Mouse (Mus musculus): Measurements from ENCODE around the gene Csnk1d. TPM values are rescaled to one million over a fixed set of nuclear protein-coding genes. Genes with fewer than 3 reads are reported as not detected.

The Csnk1d gene
- total and polyA plus RNA-seq, 3 experiments = 77.8 to 136 (median 96.8) TPM

GRCm38 (mm10) chr11:121015472-121015871 is 24.3 kb upstream of the Csnk1d start:
- peaks cover 0 to 6% of the 10 kb centered on the region in 2 experiments; a peak in 2 of 4 replicates for H3K4me1 ChIP-seq (ENCODE audit: control insufficient read depth in 1 of 2, insufficient read depth in 2 of 2)
- H3K4me2 ChIP-seq (ENCODE audit: insufficient read depth, low read depth, poor library complexity, severe bottlenecking) = no peak overlapping the region
- no peaks in the 10 kb centered on the region for H3K9me3 ChIP-seq (replicated peaks; ENCODE audit: low read length)
- in situ Hi-C loops (cut with MboI; ENCODE audit: low pct_ligation_motif_present, low pct_unique_long_range_greater_than_20kb, low sequenced_read_pairs) (loop anchor here (5.0 kb wide), 1 partner anchor 37 kb away; no protein-coding TSS in a partner anchor), dilution Hi-C loops (cut with MboI; ENCODE audit: extremely low pct_ligation_motif_present, extremely low pct_unique_long_range_greater_than_20kb, low sequenced_read_pairs) (no loop called here)
- no peak for DNase-seq (ENCODE audit: extremely low read depth)
- no peak overlapping the region for H3K27ac ChIP-seq (ENCODE audit: insufficient read depth, low read depth)
- H3K27me3 ChIP-seq (replicated peaks) = peaks cover 16% of the 10 kb centered on the region
- H3K79me2 ChIP-seq (replicated peaks; ENCODE audit: control insufficient read depth, extremely low read depth, insufficient read depth, poor library complexity, severe bottlenecking) = no peaks in the 10 kb centered on the region
- H3K9ac ChIP-seq (ENCODE audit: insufficient read depth, low read depth) = no peak overlapping the region
- no peak for TF ChIP-seq MXI1 (IDR thresholded peaks at IDR 0.05; ENCODE audit: low read depth, low read length)
- TF ChIP-seq ETS1 (conservative IDR thresholded peaks at IDR 0.05; ENCODE audit: low read depth, low read length) = no peak
- no peak for TF ChIP-seq ZKSCAN1 (IDR thresholded peaks at IDR 0.05; ENCODE audit: borderline replicate concordance, low read depth, low read length)
- TF ChIP-seq POLR2AphosphoS2 (IDR thresholded peaks at IDR 0.05; ENCODE audit: low read depth, low read length) = no peak
- no peak for TF ChIP-seq IRF4 (IDR thresholded peaks at IDR 0.05; ENCODE audit: low read depth, low read length)
- no peak for TF ChIP-seq MAFK (IDR thresholded peaks at IDR 0.05; ENCODE audit: insufficient replicate concordance, low read length)
- no peak for TF ChIP-seq USF2 (conservative IDR thresholded peaks at IDR 0.05; ENCODE audit: low read depth, low read length)
- no peak for TF ChIP-seq POLR2A (IDR thresholded peaks at IDR 0.05; ENCODE audit: low read depth, low read length)
- TF ChIP-seq KAT2A (IDR thresholded peaks at IDR 0.05; ENCODE audit: insufficient replicate concordance, low read length) = no peak
- TF ChIP-seq JUND (conservative IDR thresholded peaks at IDR 0.05; ENCODE audit: low read depth, low read length) = no peak
- H3K4me3 ChIP-seq (replicated peaks in 1 of 3; ENCODE audit: low read depth in 2 of 3, low read length in 2 of 3, poor library complexity in 1 of 3) = no peak overlapping the region
- H3K36me3 ChIP-seq (replicated peaks in 1 of 2; ENCODE audit: control insufficient read depth in 1 of 2, insufficient read depth in 1 of 2, low read length in 1 of 2) = no peaks in the 10 kb centered on the region

- Histone ChIP-seq H3K27ac (ENCODE audit: insufficient read depth, low read depth) (no peak overlapping the region), H3K27me3 (replicated peaks) (peaks cover 16% of the 10 kb centered on the region), H3K36me3 (replicated peaks in 1 of 2; ENCODE audit: control insufficient read depth in 1 of 2, insufficient read depth in 1 of 2, low read length in 1 of 2) (no peaks in the 10 kb centered on the region), H3K4me3 (replicated peaks in 1 of 3; ENCODE audit: low read depth in 2 of 3, low read length in 2 of 3, poor library complexity in 1 of 3) (no peak overlapping the region), H3K79me2 (replicated peaks; ENCODE audit: control insufficient read depth, extremely low read depth, insufficient read depth, poor library complexity, severe bottlenecking) (no peaks in the 10 kb centered on the region), H3K4me1 (ENCODE audit: control insufficient read depth in 1 of 2, insufficient read depth in 2 of 2) (peaks cover 0 to 5% of the 10 kb centered on the region in 2 experiments; a peak in 2 of 4 replicates), H3K4me2 (ENCODE audit: insufficient read depth, low read depth, poor library complexity, severe bottlenecking) (no peak overlapping the region), H3K9me3 (replicated peaks; ENCODE audit: low read length) (no peaks in the 10 kb centered on the region), H3K9ac (ENCODE audit: insufficient read depth, low read depth) (no peak overlapping the region)
- dilution Hi-C loops (cut with MboI; ENCODE audit: extremely low pct_ligation_motif_present, extremely low pct_unique_long_range_greater_than_20kb, low sequenced_read_pairs) (no loop called here), in situ Hi-C loops (cut with MboI; ENCODE audit: low pct_ligation_motif_present, low pct_unique_long_range_greater_than_20kb, low sequenced_read_pairs) (loop anchor here (5.0 kb wide), 1 partner anchor 37 kb away; no protein-coding TSS in a partner anchor)
- no peak for TF ChIP-seq ZC3H11A (IDR thresholded peaks at IDR 0.05; ENCODE audit: low read depth, low read length)
- TF ChIP-seq SIN3A (IDR thresholded peaks at IDR 0.05; ENCODE audit: low read length) = no peak
- TF ChIP-seq KAT2A (IDR thresholded peaks at IDR 0.05; ENCODE audit: insufficient replicate concordance, low read length) = no peak
- TF ChIP-seq TBP (conservative IDR thresholded peaks at IDR 0.05; ENCODE audit: low read depth, low read length) = no peak
- TF ChIP-seq NELFE (IDR thresholded peaks at IDR 0.05; ENCODE audit: low read depth, low read length) = no peak
- TF ChIP-seq UBTF (IDR thresholded peaks at IDR 0.05; ENCODE audit: low read depth, low read length) = no peak
- no peak for TF ChIP-seq JUND (conservative IDR thresholded peaks at IDR 0.05; ENCODE audit: low read depth, low read length)
- no peak for TF ChIP-seq MAX (IDR thresholded peaks at IDR 0.05; ENCODE audit: low read length)
- TF ChIP-seq TCF12 (IDR thresholded peaks at IDR 0.05; ENCODE audit: low read depth, low read length) = no peak
- DNase-seq (ENCODE audit: extremely low read depth) = no peak
Measured at GRCm38 (mm10) chr11:121014896-121015300, 23.8 kb upstream of the Csnk1d start.
